Mouse (Mus musculus): Measurements from ENCODE around the gene Exoc8.

Gene Exoc8

DNA sequence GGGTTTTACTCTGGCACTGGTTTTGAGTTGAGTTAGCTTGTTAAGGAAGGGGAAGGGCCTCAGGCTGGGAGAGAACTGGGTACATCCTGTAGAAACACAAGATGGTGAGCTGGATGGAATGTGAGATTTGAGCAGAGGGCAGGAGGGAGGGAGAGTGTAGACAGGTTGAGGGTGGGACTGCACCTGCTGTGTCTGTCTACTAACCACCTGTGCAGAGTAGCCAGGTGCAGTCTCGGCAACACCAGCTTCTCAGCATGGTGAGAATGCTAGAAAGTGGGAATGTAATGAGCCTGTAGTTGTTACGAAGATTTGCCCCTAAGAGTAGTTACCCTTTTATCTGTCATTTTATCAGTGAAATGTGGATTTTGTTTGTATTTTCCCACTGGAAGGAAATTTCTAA, 8.0 kb upstream of the Exoc8 start:
- DNase-seq: no peak

DNA sequence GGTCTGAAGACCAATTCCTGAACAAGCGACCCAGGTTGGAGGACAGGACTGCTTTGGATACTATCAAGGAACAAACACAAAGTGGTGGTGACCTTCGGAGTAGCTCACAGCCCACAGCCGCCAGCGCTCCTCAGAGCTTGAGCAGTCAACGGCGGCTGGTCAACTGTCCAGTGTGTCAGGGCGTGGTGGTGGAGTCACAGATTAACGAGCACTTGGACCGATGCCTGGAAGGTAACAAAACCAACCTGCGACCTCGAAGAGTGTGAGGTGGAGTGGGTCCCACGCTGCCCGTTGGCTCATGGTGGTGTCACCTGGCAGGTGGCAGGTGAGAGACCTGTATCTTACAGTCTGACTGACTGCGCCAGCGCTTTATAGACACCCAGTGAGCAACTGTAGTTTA, 5.7 kb upstream of the Exoc8 start:
- peak; percentile 78 to 82 for DNase-seq

DNA sequence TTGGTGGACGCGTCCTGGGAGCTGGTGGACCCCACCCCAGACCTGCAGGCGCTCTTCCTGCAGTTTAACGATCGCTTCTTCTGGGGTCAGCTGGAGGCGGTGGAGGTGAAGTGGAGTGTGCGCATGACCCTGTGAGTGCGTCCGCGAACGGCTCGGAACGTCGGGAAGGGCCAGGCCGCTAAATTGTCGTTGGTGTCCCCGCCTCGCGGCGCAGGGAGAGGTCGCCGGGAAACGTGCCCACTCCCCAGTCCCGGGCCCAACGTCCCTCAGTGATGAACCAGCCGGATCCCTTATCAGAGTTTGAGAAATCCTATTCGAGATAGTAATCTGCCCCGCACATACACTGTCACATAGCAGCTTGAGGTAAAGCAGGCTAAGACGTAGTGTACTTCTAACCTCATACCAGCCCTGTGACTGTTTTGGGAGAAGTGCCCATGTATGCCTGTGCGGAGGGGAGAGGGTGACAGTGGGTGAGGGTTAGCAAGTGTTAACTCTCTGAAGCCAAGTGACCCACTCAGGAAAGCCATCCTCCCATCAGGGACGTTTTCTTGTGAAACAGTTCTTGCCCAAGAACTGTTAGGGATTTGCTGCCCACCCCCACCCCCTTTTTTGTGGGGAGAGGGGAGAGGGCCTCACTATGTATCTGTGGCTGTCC, 873 bp upstream of the Exoc8 start:
- no peak for DNase-seq

DNA sequence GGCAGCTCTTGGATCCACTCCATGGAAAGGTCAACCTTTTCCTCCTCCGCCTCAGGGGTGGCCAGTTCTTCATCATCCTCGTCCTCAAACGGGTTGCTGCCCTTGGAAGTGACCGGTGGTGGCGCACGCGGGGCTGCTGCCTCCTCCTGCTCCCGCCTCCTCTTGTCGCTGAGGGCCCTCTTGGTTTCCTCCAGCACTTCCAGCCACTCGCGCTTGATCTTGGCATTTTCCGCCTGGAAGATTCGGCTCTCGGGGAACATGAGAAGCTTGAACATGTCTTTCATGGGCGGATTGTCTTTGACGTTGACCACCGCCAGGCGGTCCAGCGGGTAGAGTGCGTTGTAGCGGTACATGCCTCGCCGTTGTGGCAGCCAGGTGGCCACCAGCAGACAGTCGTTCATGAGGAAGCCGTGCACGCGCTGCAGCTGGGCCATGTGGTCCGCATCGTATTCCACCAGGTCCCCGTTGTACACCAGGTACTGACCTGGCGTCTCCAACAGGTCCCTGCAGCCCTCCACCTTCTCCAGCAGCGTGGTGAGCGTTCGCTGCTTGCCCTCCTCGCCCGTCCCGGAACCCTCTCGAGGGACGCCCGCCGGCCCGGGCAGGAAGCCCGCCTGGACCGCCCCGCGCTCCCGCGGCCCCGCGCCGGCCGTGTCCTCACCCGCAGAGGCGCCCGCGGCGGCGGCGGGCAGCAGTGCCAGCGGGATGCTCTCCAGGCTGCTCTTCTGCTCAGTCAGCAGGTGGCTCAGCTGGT, 696 bp downstream of the Exoc8 start:
- DNase-seq: peak; percentile 73 to 81

DNA sequence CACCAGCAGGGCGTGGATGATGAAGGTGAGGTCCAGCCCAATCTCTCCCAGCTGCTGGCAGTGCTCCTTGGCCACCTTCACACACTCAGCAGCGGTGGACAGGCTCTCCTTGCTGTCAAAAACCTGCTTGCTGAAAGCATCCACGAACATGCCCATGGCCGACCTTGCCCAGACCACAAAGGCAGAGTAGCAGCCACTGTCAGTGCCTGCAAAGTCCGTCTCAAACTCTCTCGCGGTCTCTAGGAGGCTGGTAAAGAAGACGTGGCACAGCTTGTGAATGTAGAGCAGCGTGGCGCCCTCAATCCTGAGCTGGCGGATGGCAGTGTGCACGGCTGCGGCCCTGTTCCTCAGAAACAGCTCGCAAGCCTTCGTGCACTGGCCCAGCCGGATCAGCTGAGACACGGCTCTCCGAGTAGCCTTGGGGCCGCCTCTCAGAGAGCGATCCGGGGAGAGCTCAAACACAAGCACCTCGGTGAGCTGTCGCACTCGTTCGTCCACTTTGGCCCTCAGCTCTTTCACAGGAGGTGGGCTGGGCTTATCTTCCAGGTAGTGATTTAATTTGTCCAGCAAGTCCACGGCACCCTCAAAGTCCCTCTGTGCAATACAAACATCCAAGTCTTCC, 1.4 kb downstream of the Exoc8 start:
- DNase-seq: peak; percentile 15 to 17

DNA sequence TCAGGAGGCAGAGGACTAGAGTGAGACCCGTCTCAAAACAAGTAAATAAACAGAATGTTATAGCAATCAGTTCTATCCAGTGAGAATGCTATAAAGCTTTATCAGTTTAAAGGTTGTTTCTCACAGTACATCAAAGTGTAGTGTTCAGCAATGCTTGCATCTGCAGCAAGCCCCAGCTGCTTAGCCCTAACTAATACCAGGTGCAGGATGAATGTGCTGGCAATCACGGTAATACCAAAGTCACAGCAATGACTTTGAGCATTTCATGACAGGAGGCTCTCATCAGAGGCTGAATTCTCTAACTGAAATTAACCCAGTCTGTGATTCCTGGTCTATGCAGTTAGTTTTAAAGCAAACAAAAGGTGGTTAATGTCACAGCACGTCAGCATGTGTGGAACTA, 4.9 kb downstream of the Exoc8 start:
- no peak for DNase-seq

DNA sequence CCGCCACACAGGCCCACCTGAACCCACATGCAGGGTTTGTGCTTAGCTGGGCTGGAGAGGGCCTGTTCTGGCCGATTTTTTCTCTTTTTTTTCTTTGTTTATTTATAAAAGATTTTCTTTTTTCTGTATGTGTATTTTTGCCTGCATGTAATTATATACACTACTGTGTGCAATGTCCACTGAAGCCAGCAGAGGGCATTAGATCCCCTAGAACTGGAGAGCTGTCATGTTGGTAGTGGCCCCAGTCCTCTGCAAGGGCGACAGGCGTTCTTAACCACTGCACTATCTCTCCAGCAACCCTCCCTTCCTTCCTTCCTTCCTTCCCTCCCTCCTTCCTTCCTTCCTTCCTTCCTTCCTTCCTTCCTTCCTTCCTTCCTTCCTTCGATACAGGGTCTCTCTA, 9.1 kb downstream of the Exoc8 start:
- no peak for DNase-seq

DNA sequence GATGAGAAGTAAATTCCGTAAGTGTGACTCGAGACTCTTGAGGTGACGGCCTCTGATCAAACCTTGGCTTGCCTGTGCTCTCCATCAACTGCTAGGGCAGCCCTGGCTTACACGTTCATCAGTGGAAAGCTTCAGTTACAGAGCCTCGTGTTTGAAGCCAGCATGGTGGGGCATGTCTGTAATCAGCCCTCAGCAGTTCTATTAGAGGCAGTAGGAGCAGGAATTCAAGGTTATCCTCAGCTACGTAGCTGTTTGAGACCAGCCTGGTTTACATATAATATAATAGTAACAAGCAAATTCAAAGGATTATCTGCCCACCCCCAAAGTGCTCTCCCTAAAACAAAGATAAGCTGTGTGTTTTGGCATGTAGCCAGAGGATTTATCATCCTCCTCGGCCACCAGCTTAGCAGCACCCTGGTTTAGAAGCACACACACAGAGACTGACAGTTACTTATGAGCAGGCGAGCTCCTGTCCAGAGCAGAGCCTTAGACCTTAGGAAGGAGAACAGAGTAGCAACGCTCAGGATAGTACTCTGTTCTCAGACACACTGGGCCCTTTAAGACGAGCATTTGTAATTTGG, 18.5 kb downstream of the Exoc8 start:
- no peak for DNase-seq

DNA sequence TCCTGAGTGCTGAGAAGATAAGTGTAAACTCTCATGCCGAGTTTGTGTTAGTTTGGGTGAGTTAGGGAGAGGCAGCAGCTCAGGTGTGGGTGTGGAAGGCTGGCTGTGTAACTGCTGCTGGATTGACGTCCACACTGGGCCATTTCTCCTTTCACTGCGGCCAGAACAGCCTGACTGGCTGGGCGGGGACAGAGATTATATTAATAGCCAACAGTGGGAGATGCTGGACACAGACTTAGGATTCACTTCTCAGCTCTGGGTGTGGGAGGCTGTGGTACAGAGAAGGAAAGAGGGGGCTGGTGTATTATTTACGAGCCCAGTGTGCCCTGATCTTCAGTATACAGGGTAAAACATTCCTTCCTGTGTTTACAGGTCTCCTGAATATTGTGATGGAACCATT, 19.4 kb downstream of the Exoc8 start:
- no peak for DNase-seq

DNA sequence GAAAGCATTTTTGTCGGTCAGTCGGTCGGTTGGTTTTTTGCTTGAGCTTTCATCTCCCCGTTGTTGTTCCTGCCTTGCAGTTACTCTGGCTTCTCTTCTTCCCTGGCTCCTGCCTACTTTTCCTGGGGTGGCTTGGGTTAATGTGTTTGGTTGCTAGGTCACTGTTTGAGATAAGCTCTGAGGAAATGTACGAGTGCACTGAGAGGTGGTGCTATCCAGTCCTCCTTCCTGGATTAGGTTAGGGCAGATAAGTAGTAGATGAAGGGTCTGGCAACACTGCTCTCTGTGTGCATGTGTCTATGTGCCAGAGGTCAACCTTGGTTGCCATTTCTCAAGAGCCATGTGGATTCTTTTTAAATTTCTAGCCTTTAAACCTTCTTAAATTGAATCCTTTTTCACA, 24.8 kb downstream of the Exoc8 start:
- no peak for DNase-seq

DNA sequence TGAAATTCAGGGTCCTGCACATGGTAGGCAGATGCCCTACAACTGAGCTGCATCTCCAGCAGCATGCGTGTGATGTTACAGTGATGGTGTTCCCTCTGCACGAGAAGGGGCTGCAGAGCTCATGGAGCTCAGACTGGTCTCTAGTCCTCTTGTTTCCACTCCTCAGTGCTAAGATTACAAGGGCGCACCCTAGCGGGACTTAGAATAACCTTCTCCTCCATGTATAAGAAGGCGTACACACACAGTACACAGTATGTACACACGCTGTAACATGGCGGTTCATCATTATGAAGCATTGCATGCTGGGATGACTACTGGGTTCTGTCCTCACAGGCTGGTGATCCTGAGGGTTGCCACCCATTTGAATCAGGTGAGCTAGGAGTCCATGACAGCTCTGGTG, 25.4 kb downstream of the Exoc8 start:
- no peak for DNase-seq

DNA sequence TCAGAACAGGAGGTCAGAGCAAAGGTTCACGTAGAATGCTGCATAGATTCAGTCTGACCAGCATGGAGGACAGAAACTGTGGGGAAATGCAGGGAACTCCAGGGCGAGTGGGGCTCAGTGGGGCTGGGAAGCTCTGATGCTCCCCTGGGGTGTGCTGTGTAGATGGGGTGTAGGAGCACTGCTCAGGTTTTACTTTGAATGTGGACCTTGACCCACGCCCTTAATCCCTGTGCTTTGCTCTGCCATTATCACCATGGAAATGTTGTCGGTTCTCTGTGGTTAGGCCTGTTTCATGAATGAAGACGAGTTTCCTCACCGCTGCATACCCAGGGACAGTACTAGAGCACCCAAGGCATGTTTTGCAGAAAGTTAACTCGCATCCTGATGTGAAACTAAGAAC, 26.0 kb downstream of the Exoc8 start:
- no peak for DNase-seq

DNA sequence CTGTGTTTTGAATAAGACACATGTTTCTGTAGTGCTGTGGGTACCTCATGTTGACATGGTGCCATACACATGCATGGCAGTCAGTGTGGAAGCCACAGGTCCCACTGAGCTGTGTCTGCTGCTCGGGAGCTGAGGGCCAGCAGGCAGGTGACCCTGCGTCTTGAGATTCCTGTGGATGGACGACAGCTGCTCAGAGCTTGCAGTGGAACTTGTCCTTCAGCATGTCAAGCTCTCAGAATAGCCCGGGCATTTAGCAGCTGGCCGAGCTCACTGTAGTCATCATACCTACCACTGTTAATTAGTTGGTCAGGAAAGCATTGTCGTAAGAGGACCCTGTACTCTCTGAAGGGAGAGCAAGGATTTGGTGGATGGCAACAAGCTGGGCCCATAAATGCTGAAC, 27.8 kb downstream of the Exoc8 start:
- no peak for DNase-seq

DNA sequence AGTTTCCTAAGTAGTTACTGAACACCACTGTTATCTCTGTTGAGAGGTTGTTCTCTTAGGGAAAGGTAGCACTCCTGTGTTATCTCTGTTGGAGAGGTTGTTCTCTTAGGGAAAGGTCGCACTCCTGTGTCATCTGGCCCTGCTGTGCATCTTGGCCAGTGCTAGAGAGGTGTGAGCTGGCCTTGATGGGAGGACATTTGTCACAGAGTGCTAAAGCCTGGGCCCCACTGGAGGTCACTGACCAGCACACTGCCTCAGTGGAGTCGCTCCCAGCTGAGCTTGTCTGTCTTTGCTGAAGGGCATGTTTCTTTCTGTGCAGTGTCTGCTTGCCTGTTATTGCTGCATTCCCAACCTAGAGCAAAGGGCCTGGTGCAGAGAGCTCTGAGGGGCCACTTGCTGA, 30.4 kb downstream of the Exoc8 start:
- DNase-seq: no peak

DNA sequence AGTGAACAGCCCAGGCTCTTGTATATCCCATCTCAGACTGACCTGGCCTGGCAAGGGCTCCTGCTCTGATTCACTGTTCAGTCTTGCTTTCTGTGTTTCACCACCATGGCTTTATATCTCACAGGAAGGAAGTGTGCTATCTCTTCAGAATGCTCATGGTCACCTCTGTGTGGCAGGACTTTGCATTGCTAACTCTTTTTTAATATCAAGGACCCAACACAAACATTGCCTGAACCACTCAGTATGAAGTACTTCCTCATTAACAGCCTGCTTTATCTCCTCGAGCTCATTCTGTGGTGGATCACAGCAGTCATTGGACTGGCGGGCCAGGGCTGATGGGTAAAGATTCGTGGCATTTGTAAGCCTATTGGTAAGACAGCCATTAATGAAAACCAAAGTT, 30.8 kb downstream of the Exoc8 start:
- no peak for DNase-seq

DNA sequence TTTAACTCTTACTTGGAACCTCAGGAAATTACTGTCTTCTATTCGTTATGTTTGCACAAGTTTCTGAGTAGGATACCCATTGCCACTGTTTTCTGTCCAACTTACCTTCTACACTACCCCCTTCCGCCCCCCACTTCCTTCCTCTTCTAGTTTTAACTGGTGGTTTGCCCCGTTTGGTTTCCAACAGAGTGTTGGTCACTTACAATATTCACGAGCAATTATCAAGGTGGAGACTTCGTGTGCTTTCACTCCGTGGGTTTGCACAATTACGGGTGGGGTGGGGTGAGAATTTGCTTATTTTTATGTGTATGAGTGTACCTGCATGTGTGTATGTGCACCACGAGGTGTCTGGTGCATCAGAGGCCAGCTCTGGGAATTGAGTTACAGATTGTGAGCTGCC, 33.8 kb downstream of the Exoc8 start:
- no peak for DNase-seq

DNA sequence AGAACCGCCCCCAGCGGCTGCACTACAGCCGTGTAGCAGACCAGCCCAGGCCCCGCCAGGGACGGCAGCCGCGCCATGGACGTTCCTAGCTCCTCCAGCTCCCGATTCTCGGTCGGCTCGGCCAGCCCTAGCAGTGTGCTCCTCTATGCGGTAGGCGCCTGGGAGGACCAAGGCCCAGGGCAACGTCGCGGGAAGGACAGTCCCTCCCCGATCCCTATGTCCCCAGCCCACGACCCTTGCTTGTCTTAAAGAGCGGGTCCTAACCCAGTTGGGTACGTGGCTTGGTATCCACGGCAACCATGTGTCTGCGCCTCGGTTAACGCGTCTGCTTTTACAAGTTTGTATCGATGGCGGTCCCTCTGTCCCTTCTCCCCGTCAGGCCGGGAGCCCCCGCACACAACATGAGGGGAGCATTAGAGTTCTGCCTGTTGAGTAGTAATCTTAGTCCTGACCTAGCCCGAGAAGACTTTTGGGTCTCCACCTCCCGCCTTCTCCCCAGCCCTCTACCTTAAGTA, 34.3 kb downstream of the Exoc8 start:
- DNase-seq: no peak

DNA sequence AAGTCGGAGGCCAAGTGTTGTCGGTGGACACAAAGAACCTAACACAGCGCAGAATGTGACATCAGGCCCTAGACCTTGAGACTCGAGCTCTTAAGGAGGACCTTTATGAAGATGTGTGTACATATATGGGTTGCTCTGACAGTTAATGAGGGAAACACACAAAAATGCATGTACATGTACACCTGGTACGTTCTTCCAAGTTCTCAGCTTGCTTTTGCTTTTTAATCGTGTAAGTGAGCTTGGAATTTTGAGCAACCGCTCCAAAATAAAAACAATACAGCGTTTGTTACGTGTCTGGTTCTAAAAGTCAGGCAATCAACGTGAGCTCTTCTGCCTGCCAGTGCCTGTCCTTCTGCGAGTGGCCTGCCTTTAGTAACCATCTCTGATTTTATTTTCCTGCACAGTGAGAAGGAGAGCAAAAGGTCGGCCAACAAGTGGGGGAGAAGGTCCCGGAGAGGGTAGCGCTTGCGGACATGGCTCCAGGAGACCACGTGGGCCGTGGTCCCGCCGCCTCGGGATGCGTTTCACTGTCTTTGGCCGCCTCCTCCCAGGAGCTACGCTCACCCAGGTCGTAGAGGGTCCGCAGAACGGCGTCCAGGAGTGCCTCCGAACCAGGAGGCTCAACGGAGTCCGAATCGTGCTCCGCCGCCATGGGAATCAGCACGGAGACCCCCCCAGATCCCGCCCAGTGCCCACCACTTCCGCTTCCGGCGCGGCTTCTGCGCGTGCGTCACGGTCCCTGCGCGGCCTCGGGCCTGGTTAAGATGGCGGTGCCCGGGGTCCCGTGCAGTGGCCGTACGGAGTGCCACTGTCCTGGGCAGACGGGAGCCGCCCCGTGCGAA, 35.0 kb downstream of the Exoc8 start, which contains the start of the genes Gnpat and 2810004N23Rik:
Gnpat (plus strand) TSS at position 713 of the 842 bp plus-strand sequence.
2810004N23Rik (minus strand) TSS at position 800 of the 842 bp plus-strand sequence.
- DNase-seq: peak; percentile 88 to 93

DNA sequence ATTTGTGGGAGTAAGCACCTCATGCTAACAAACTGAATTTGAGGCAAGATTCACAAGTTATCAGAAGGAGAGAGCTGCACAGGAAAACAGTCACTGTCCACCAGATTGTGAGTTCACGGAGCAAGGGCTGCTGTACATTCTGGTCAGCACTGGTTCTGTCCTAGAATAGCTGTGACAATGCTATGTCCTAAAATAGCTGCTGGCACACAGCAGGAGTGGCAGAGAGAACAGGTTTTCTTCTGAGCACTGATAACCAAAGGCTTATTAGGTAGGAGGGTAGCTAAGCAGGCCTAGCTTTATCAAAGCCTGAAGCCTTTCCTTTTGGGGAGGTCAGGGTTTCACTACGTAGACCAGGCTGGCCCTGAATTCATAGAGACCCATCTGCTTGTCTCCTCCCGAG, 37.3 kb downstream of the Exoc8 start:
- DNase-seq: no peak

DNA sequence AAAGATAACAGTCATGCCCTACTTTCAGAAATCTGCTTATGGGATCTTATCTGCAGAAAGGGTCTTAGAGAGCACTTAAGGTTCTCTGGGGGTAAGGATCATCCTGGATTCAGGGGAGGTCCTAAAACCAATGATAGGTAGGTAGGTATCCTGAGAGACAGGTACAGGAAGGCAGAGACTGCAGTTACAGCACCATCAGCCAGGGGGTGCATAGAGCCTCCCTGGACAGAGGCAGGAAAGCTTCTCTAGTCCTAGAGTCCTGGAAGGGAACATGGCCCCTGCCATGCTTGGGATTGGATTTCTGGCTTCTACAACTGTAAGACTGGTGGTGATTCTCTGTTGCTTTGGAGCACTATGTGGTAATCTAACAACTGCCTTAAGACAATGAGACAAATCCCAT, 38.0 kb downstream of the Exoc8 start:
- peak in 1 of 2 experiments; percentile 48 for DNase-seq

DNA sequence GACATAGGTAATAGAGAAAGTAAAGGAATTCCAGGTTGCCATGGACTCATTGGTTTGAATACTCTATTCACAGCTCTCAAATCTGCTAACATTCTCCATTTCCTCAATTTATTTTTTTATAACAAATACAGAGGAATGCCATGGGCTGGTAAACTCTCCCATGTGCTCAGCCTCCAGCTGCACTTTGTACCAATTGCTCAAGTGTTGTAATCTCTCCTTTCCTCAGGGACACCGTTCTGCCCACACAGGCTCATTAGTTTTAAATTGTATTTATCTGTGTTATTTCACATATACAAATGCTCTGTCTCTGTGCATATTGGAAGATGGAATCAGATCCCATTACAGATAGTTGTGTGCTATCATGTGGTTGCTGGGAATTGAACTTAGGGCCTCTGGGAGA, 44.0 kb downstream of the Exoc8 start:
- DNase-seq: no peak

DNA sequence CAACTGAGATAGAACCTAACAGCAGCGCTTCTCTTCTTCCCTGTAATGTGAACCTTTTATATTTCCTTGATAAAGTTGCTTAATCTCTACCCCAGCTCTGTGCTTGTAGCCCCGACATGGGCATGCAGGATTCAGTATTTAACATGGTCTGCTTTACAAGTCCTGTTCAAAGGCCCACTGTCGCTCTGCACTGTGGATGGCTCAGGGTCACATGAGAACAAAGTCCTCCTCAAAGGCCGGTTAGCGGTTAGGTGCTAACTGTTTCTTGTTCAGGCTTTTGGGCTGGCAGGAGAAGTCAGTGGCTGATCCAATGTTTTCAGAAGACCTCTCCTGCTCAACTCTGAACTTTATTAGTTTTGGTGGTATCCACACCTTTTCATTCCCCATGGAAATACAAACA, 51.9 kb downstream of the Exoc8 start:
- peak in 1 of 2 experiments; percentile 32 for DNase-seq

DNA sequence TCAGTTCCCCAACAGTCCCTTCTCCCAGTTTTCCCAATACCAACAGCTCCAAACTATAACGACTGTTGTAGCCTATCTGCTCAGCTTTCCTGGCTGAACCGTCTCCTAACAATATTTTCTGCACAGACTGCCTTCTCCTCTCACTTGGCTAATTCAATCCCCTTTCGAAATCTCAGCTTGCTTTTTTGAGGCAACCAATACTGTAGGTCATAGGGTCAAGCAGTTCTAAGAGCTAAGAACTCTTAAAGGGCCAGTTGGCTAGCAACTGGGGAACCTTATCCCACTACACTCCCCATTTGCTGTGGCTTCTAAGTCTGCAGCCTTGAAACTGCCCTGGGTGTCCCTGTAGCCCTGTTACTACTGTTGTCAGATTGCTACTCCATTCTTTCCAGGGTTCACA, 52.4 kb downstream of the Exoc8 start:
- DNase-seq: no peak
